Mouse (Mus musculus) spleen, postnatal 0 days (tissue): Measurements from ENCODE around the gene Plekhg3. TPM values are rescaled to one million over a fixed set of nuclear protein-coding genes. Genes with fewer than 3 reads are reported as not detected.

Source experiments
- polyA plus RNA-seq: library from polyadenylated mRNA; unstranded; fragments of >200 nt; fragmentation: Nextera tagmentation; extraction: Ambion mirVana; gene quantifications from 2 replicates; pipeline ENCODE4 v1.2.1, GENCODE M21; 2015

The Plekhg3 gene
- 4.0 and 5.0 TPM in 2 replicates for polyA plus RNA-seq

DNA sequence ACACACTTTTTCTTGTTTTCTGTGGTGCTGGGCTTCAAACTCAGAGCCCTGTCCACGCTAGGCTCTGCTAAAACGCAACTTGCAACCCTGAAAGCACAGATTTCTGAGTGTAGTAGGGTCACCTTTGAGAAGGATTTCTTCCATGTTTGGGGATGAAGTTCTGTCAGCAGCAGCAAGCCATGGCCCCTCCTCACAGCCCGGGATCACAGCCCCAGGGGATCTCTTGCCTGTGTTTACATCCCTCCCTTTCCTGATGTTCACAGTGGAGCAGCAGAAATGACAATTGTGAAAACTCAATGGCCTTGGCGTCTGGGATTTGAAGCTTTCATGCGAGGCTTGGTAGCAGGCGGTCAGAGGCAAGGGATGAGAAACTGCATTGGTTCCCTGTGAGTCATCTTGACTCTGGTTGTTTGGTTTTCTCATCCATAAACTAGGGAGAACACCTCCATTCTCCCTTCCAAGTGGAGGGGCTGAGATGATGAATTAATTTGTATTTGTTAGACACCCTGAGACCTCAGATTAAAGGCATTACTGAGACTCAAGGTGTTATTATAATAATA, at the start of gene Plekhg3:
Plekhg3 (plus strand) TSS at position 312 of the 560 bp plus-strand sequence.

Other genes with a start within 250 kb of the Plekhg3 start
- 0.63 and 0.74 TPM in 2 replicates for gene Akap5, start 206.0 kb upstream of the Plekhg3 start, polyA plus RNA-seq
- 11.7 and 12.0 TPM in 2 replicates for gene Zbtb25, start 161.3 kb upstream of the Plekhg3 start, polyA plus RNA-seq
- gene Zbtb1, start 160.6 kb upstream of the Plekhg3 start, polyA plus RNA-seq, result 6.0 and 6.1 TPM in 2 replicates
- gene Hspa2, start 126.7 kb upstream of the Plekhg3 start, polyA plus RNA-seq, result 4.8 and 6.8 TPM in 2 replicates
- 0.39 and 0.51 TPM in 2 replicates for gene Ppp1r36, start 113.4 kb upstream of the Plekhg3 start, polyA plus RNA-seq
- gene Sptb, start 179.7 kb downstream of the Plekhg3 start, polyA plus RNA-seq, result 27.7 and 31.4 TPM in 2 replicates
- gene Churc1, start 234.6 kb downstream of the Plekhg3 start, polyA plus RNA-seq, result 152 and 155 TPM in 2 replicates
- 37.7 and 42.1 TPM in 2 replicates for gene Fntb, start 234.7 kb downstream of the Plekhg3 start, polyA plus RNA-seq